Mouse (Mus musculus) forebrain, postnatal 0 days (tissue): ENCODE data around the gene Trim47. TPM values are rescaled to one million over a fixed set of nuclear protein-coding genes. Genes with fewer than 3 reads are reported as not detected.

ENCODE experiments used
- ATAC-seq: fragments of 200-750 bp; cut with Nextera tagmentation; 2 replicates; pipeline ENCODE4 v1.8.0; 2017; ENCODE audit warnings: mild to moderate bottlenecking, moderate library complexity
- DNase-seq: peaks from one replicate; pipeline ENCODE4 v3.0.0-alpha.2; 2015
- H3K27ac ChIP-seq: fragments of 300-500 bp; sonication (generic); 2 replicates; pipeline ENCODE4 v1.5.1; 2014; ENCODE audit warnings: low read depth, mild to moderate bottlenecking, antibody characterized with exemption, low read length, moderate library complexity, mixed read lengths
- H3K27me3 ChIP-seq: fragments of 300-500 bp; sonication (generic); 2 replicates; pipeline ENCODE4 v1.6.1; 2014; ENCODE audit warnings: mild to moderate bottlenecking, low read length, mixed read lengths; ENCODE audit not compliant: insufficient read depth
- H3K36me3 ChIP-seq: fragments of 300-500 bp; sonication (generic); 2 replicates; pipeline ENCODE4 v1.6.1; 2014; ENCODE audit warnings: mild to moderate bottlenecking, moderate library complexity; ENCODE audit not compliant: insufficient read depth
- H3K4me1 ChIP-seq: fragments of 300-500 bp; sonication (generic); 2 replicates; pipeline ENCODE4 v1.6.1; 2014; ENCODE audit warnings: antibody characterized with exemption; ENCODE audit not compliant: insufficient read depth
- H3K4me2 ChIP-seq: fragments of 300-500 bp; sonication (generic); 2 replicates; pipeline ENCODE4 v1.6.1; 2014; ENCODE audit warnings: low read depth, mild to moderate bottlenecking, moderate library complexity
- H3K4me3 ChIP-seq: fragments of 300-500 bp; sonication (generic); 2 replicates; pipeline ENCODE4 v1.5.1; 2014; ENCODE audit warnings: low read depth, low read length, mixed read lengths
- H3K9ac ChIP-seq: fragments of 300-500 bp; sonication (generic); 2 replicates; pipeline ENCODE4 v1.6.1; 2014; ENCODE audit warnings: mild to moderate bottlenecking
- H3K9me3 ChIP-seq: fragments of 300-500 bp; sonication (generic); 2 replicates; pipeline ENCODE4 v1.6.1; 2016; ENCODE audit warnings: low read length
- CTCF ChIP-seq: sonication (generic); IDR thresholded peaks from 2 replicates; pipeline ENCODE4 v1.5.1; 2016; ENCODE audit warnings: antibody characterized with exemption, control low read depth, low read depth
- WGBS: fragments of 180-500 bp; shearing (Covaris S2); extraction: QIAGEN DNeasy Blood & Tissue Kit; methylation state at CpG from one replicate; pipeline ENCODE4 v1.1.7; 2014; 5-methylcytosine and 5-hydroxymethylcytosine counted together
- polyA plus RNA-seq: library from polyadenylated mRNA; unstranded; fragments of >200 nt; fragmentation: Nextera tagmentation; extraction: Ambion mirVana; gene quantifications from 2 replicates; pipeline ENCODE4 v1.2.1, GENCODE M21; 2015
- total RNA-seq: library from RNA; depleted of rRNA; stranded (reverse); fragments of >200 nt; gene quantifications from 2 replicates; pipeline ENCODE4 v1.2.3, GENCODE M21; 2014; rRNA removed

Trim47 gene
- total and polyA plus RNA-seq, 2 experiments from 2014 or later, result 7.8 to 13.0 TPM

GRCm38 (mm10) chr11:116057237-116057881 is 69.7 kb downstream of the Trim47 start:
- Histone ChIP-seq H3K9me3 (no peaks in the 10 kb centered on the region), H3K4me3 (no peak overlapping the region), H3K36me3 (peaks cover 81% of the 10 kb centered on the region), H3K4me1 (no peaks in the 10 kb centered on the region), H3K4me2 (no peak overlapping the region), H3K9ac (no peak overlapping the region), H3K27me3 (no peaks in the 10 kb centered on the region), H3K27ac (no peak overlapping the region)
- no peak for ATAC-seq
- no peak for TF ChIP-seq CTCF
- WGBS, result 83% methylated on average over 4 of the region's 4 CpGs
- DNase-seq, result no peak

GRCm38 (mm10) chr11:116055873-116056272 is 71.1 kb downstream of the Trim47 start:
- ATAC-seq (no peak), DNase-seq (no peak)
- no peaks in the 10 kb centered on the region for H3K27me3 ChIP-seq
- no peak overlapping the region for H3K27ac ChIP-seq
- no peaks in the 10 kb centered on the region for H3K4me1 ChIP-seq
- 100% methylated on average over 10 of the region's 11 CpGs for WGBS
- peaks cover 86% of the 10 kb centered on the region for H3K36me3 ChIP-seq
- no peaks in the 10 kb centered on the region for H3K9me3 ChIP-seq
- no peak overlapping the region for H3K4me3 ChIP-seq
- TF ChIP-seq CTCF, result no peak
- H3K4me2 ChIP-seq, result no peak overlapping the region
- H3K9ac ChIP-seq, result no peak overlapping the region

Other genes with a start within 250 kb of the Trim47 start
- 0.95 and 1.0 TPM in 2 replicates for gene Smim5, start 227.2 kb downstream of the Trim47 start, total RNA-seq
- 2.4 and 2.5 TPM in 2 replicates for gene Smim5, start 227.2 kb downstream of the Trim47 start, polyA plus RNA-seq
- gene Smim6, start 215.2 kb downstream of the Trim47 start, total RNA-seq, result not detected in 2 replicates
- gene Smim6, start 215.2 kb downstream of the Trim47 start, polyA plus RNA-seq, result 0.27 TPM in 1 of 2 replicates, not detected in the other
- 60.4 and 70.9 TPM in 2 replicates for gene Sap30bp, start 193.9 kb downstream of the Trim47 start, total RNA-seq
- gene Sap30bp, start 193.9 kb downstream of the Trim47 start, polyA plus RNA-seq, result 49.5 and 59.4 TPM in 2 replicates
- gene Recql5, start 193.7 kb downstream of the Trim47 start, total RNA-seq, result 14.5 and 18.9 TPM in 2 replicates
- gene Recql5, start 193.7 kb downstream of the Trim47 start, polyA plus RNA-seq, result 6.9 and 8.4 TPM in 2 replicates
- 0.46 and 1.1 TPM in 2 replicates for gene Itgb4, start 152.5 kb downstream of the Trim47 start, total RNA-seq
- gene Itgb4, start 152.5 kb downstream of the Trim47 start, polyA plus RNA-seq, result 0.93 and 1.3 TPM in 2 replicates
- gene Galk1, start 114.5 kb downstream of the Trim47 start, total RNA-seq, result 42.6 and 52.2 TPM in 2 replicates
- 61.1 and 66.4 TPM in 2 replicates for gene Galk1, start 114.5 kb downstream of the Trim47 start, polyA plus RNA-seq
- 730 and 936 TPM in 2 replicates for gene H3f3b, start 99.2 kb downstream of the Trim47 start, total RNA-seq
- 2,422 and 2,718 TPM in 2 replicates for gene H3f3b, start 99.2 kb downstream of the Trim47 start, polyA plus RNA-seq
- gene Unk, start 96.9 kb downstream of the Trim47 start, total RNA-seq, result 38.9 and 43.8 TPM in 2 replicates
- 18.7 and 22.5 TPM in 2 replicates for gene Unk, start 96.9 kb downstream of the Trim47 start, polyA plus RNA-seq
- 0.46 and 0.86 TPM in 2 replicates for gene Unc13d, start 49.2 kb downstream of the Trim47 start, total RNA-seq
- 0.29 and 0.58 TPM in 2 replicates for gene Unc13d, start 49.2 kb downstream of the Trim47 start, polyA plus RNA-seq
- 94.7 and 130 TPM in 2 replicates for gene Wbp2, start 40.2 kb downstream of the Trim47 start, total RNA-seq
- gene Wbp2, start 40.2 kb downstream of the Trim47 start, polyA plus RNA-seq, result 281 and 287 TPM in 2 replicates
- gene Trim65, start 3.9 kb upstream of the Trim47 start, total RNA-seq, result 4.2 and 5.0 TPM in 2 replicates
- gene Trim65, start 3.9 kb upstream of the Trim47 start, polyA plus RNA-seq, result 1.2 and 1.9 TPM in 2 replicates
- 56.7 and 67.8 TPM in 2 replicates for gene Mrpl38, start 11.7 kb upstream of the Trim47 start, total RNA-seq
- gene Mrpl38, start 11.7 kb upstream of the Trim47 start, polyA plus RNA-seq, result 60.7 and 63.6 TPM in 2 replicates
- 97.9 and 108 TPM in 2 replicates for gene Fbf1, start 41.0 kb upstream of the Trim47 start, total RNA-seq
- gene Fbf1, start 41.0 kb upstream of the Trim47 start, polyA plus RNA-seq, result 23.2 and 38.2 TPM in 2 replicates
- 62.8 and 65.6 TPM in 2 replicates for gene Ten1, start 71.6 kb upstream of the Trim47 start, total RNA-seq
- 92.8 and 104 TPM in 2 replicates for gene Ten1, start 71.6 kb upstream of the Trim47 start, polyA plus RNA-seq
- gene Acox1, start 71.8 kb upstream of the Trim47 start, total RNA-seq, result 89.4 and 108 TPM in 2 replicates
- gene Acox1, start 71.8 kb upstream of the Trim47 start, polyA plus RNA-seq, result 43.8 and 58.2 TPM in 2 replicates
- gene Evpl, start 110.9 kb upstream of the Trim47 start, total RNA-seq, result 1.5 and 2.3 TPM in 2 replicates
- 0.49 and 1.1 TPM in 2 replicates for gene Evpl, start 110.9 kb upstream of the Trim47 start, polyA plus RNA-seq
- gene Srp68, start 147.0 kb upstream of the Trim47 start, total RNA-seq, result 18.5 and 24.5 TPM in 2 replicates
- gene Srp68, start 147.0 kb upstream of the Trim47 start, polyA plus RNA-seq, result 42.4 and 51.3 TPM in 2 replicates
- gene Galr2, start 153.7 kb upstream of the Trim47 start, total RNA-seq, result not detected in 2 replicates
- 0.20 and 0.36 TPM in 2 replicates for gene Galr2, start 153.7 kb upstream of the Trim47 start, polyA plus RNA-seq
- gene Exoc7, start 180.0 kb upstream of the Trim47 start, total RNA-seq, result 91.9 and 103 TPM in 2 replicates
- 133 and 144 TPM in 2 replicates for gene Exoc7, start 180.0 kb upstream of the Trim47 start, polyA plus RNA-seq
- 24.8 and 37.6 TPM in 2 replicates for gene Foxj1, start 208.2 kb upstream of the Trim47 start, total RNA-seq
- 15.7 and 19.9 TPM in 2 replicates for gene Foxj1, start 208.2 kb upstream of the Trim47 start, polyA plus RNA-seq